Mouse (Mus musculus) ES-E14 (cell line): ENCODE data around the gene D7Ertd443e.

Experiments used
- CHD2 ChIP-seq: IDR thresholded peaks from 2 replicates; pipeline ENCODE4 v1.6.1; 2014; ENCODE audit warnings: mild to moderate bottlenecking, low read depth, low read length, inconsistent platforms
- HCFC1 ChIP-seq: IDR thresholded peaks from 2 replicates; pipeline ENCODE4 v1.6.1; 2012; ENCODE audit warnings: low read length, inconsistent platforms, borderline replicate concordance; ENCODE audit not compliant: insufficient read depth
- MAFK ChIP-seq: IDR thresholded peaks from 2 replicates; pipeline ENCODE4 v1.6.1; 2014; ENCODE audit warnings: mild to moderate bottlenecking, low read depth, low read length, inconsistent platforms; ENCODE audit not compliant: insufficient read depth
- ZC3H11A ChIP-seq: IDR thresholded peaks from 2 replicates; pipeline ENCODE4 v1.6.1; 2012; ENCODE audit warnings: low read depth, mild to moderate bottlenecking, inconsistent platforms, low read length, borderline replicate concordance
- ZNF384 ChIP-seq: IDR thresholded peaks from 2 replicates; pipeline ENCODE4 v1.6.1; 2012; ENCODE audit warnings: low read depth, low read length, inconsistent platforms

- TF ChIP-seq ZNF384 (no peak), CHD2 (no peak), MAFK (no peak), HCFC1 (no peak), ZC3H11A (no peak)
These were observed 149.9 kb downstream of the D7Ertd443e start for GRCm38 (mm10) chr7:134235552-134235951.
